Mouse (Mus musculus) embryo, embryonic 11.5 days (tissue): ENCODE measurements around the gene Ptov1.

Experiments used
- DNase-seq: peaks from one replicate; pipeline ENCODE4 v3.0.0-alpha.2; 2012; ENCODE audit warnings: low read depth, low spot score

Gene Ptov1

GRCm38 (mm10) chr7:44814952-44815553 lies 54.5 kb downstream of the Ptov1 start:
- DNase-seq: no peak

- no peak for DNase-seq
Observed at GRCm38 (mm10) chr7:44814423-44814822, 55.2 kb downstream of the Ptov1 start.

- no peak for DNase-seq
Observed at GRCm38 (mm10) chr7:44813985-44814384, 55.6 kb downstream of the Ptov1 start.
